Comparison of ENCODE assay signal across 15 mouse cellular contexts in genomic region chr6:136150064-136150463, GRCm38 (mm10). TPM values are rescaled to one million over a fixed set of nuclear protein-coding genes. Genes with fewer than 3 reads are reported as not detected.
A peak's percentile ranks its signal among the peaks of the same experiment; 100 is the strongest.
DNase-seq lines count a peak whose midpoint lies in the region; ATAC-seq lines count a peak whose summit lies in the region.
"Had no signal": no experiment of that assay in that cellular context is flagged by ENCODE, and none has a peak within 500 bp of the region (broad histone marks: within the 10 kb centered on the region; RNA-seq: fewer than 3 reads in every experiment).

No protein-coding gene starts in this region.

- no peak for ATAC-seq in hindbrain, embryonic 13.5 days (ENCODE audit: low FRiP score)
- no peak for ATAC-seq in hindbrain, embryonic 12.5 days (ENCODE audit: low FRiP score)
- ATAC-seq in limb, embryonic 13.5 days (ENCODE audit: low FRiP score, low read depth): 0 out of 2 replicates have a peak, but pooled peaks have one; percentile 44

- 22% methylated on average over 5 of the region's 6 CpGs for WGBS in hindbrain, embryonic 13.5 days
- WGBS in hindbrain, embryonic 12.5 days: 33% methylated on average over 6 of the region's 6 CpGs
- WGBS in limb, embryonic 13.5 days: 30% methylated on average over 6 of the region's 6 CpGs

- peak overlapping the region; percentile 40; the same call in 1 of the 2 replicates for H3K27ac ChIP-seq in hindbrain, embryonic 13.5 days
- no peak overlapping the region for H3K27ac ChIP-seq in hindbrain, embryonic 12.5 days
- no peak overlapping the region for H3K27ac ChIP-seq in limb, embryonic 13.5 days
- H3K27ac ChIP-seq: heart, adult 2 months; lung, embryonic 15.5 days; stomach, embryonic 15.5 days had no signal

- no peak overlapping the region for H3K4me3 ChIP-seq in hindbrain, embryonic 13.5 days
- no peak overlapping the region for H3K4me3 ChIP-seq in hindbrain, embryonic 12.5 days
- no peak overlapping the region for H3K4me3 ChIP-seq in limb, embryonic 13.5 days
- H3K4me3 ChIP-seq: heart, adult 2 months; lung, embryonic 15.5 days; stomach, embryonic 15.5 days had no signal

- peaks cover 19% of the 10 kb centered on the region for H3K4me1 ChIP-seq in hindbrain, embryonic 13.5 days (replicated peaks)
- peaks cover 6% of the 10 kb centered on the region for H3K4me1 ChIP-seq in hindbrain, embryonic 12.5 days
- 0 out of 2 replicates have a peak, but pooled peaks cover 4% of the 10 kb centered on the region for H3K4me1 ChIP-seq in limb, embryonic 13.5 days
- H3K4me1 ChIP-seq: lung, embryonic 15.5 days; stomach, embryonic 15.5 days had no signal

- no peaks in the 10 kb centered on the region for H3K9me3 ChIP-seq in hindbrain, embryonic 13.5 days
- H3K9me3 ChIP-seq in hindbrain, embryonic 12.5 days (replicated peaks): no peaks in the 10 kb centered on the region
- H3K9me3 ChIP-seq in limb, embryonic 13.5 days: no peaks in the 10 kb centered on the region
- H3K9me3 ChIP-seq: lung, embryonic 15.5 days; stomach, embryonic 15.5 days had no signal

- no peaks in the 10 kb centered on the region for H3K27me3 ChIP-seq in hindbrain, embryonic 13.5 days
- no peaks in the 10 kb centered on the region; the same call in 1 of the 2 replicates for H3K27me3 ChIP-seq in hindbrain, embryonic 12.5 days
- H3K27me3 ChIP-seq in limb, embryonic 13.5 days: peaks cover 14% of the 10 kb centered on the region
- H3K27me3 ChIP-seq: lung, embryonic 15.5 days; stomach, embryonic 15.5 days had no signal

- H3K9ac ChIP-seq in hindbrain, embryonic 13.5 days: no peak overlapping the region
- H3K9ac ChIP-seq in hindbrain, embryonic 12.5 days: no peak overlapping the region
- no peak overlapping the region for H3K9ac ChIP-seq in limb, embryonic 13.5 days
- H3K9ac ChIP-seq: lung, embryonic 15.5 days; stomach, embryonic 15.5 days had no signal

- H3K36me3 ChIP-seq in hindbrain, embryonic 13.5 days: peaks cover 5% of the 10 kb centered on the region
- no peaks in the 10 kb centered on the region for H3K36me3 ChIP-seq in hindbrain, embryonic 12.5 days
- no peaks in the 10 kb centered on the region for H3K36me3 ChIP-seq in limb, embryonic 13.5 days
- H3K36me3 ChIP-seq: lung, embryonic 15.5 days; stomach, embryonic 15.5 days had no signal

- peak; percentile 64 to 70 for DNase-seq in right cerebral cortex, postnatal 10 days (ENCODE audit: low spot score in 2 of 2)
- no peak for DNase-seq in right cerebral cortex, adult 18-20 months
- DNase-seq in gastrocnemius, adult 8-10 months (ENCODE audit: low spot score in 2 of 2): no peak
- DNase-seq in lung, adult 18-20 months: no peak
- no peak for DNase-seq in MN1 (ENCODE audit: low spot score)
- DNase-seq: heart, adult 2 months; heart, postnatal 36 days; thymus, postnatal 36 days had no signal

- H3K4me2 ChIP-seq in hindbrain, embryonic 13.5 days: no peak overlapping the region
- no peak overlapping the region for H3K4me2 ChIP-seq in hindbrain, embryonic 12.5 days (replicated peaks)
- no peak overlapping the region for H3K4me2 ChIP-seq in limb, embryonic 13.5 days (replicated peaks)
- H3K4me2 ChIP-seq: lung, embryonic 15.5 days; stomach, embryonic 15.5 days had no signal

RNA-seq across cellular contexts. Expression of gene Grin2b, which starts 23.2 kb away (rescaled TPM):
- polyA plus RNA-seq in hindbrain, embryonic 13.5 days (2015; fragmentation: Nextera tagmentation; extraction: Ambion mirVana): 43.7 and 46.7 TPM in 2 replicates
- 10.0 and 15.7 TPM in 2 replicates for polyA plus RNA-seq in hindbrain, embryonic 12.5 days (2016; fragmentation: Nextera tagmentation; extraction: Ambion mirVana)
- polyA plus RNA-seq in limb, embryonic 13.5 days (2015; fragmentation: Nextera tagmentation; extraction: Ambion mirVana): 4.1 and 4.3 TPM in 2 replicates
- total RNA-seq in gastrocnemius, adult 8-10 months (2022): under 1 TPM; 0.04 to 0.19 (median 0.06) TPM
- total RNA-seq: common myeloid progenitor, adult 5-6 weeks; heart, adult 2 months; heart, postnatal 36 days; neutrophil, adult 5-6 weeks had no signal

Comparison
In these comparisons a context has a peak if more than half of its experiments do, and no peak if none do; other contexts are left out.
1. DNase-seq: peak in right cerebral cortex, postnatal 10 days (2 of 2); none in right cerebral cortex, adult 18-20 months (single experiment), gastrocnemius, adult 8-10 months (0 of 2), lung, adult 18-20 months (0 of 2) and MN1 (single experiment).